Mouse (Mus musculus) cerebellum, adult 9-11 months (tissue): ENCODE results near the gene Luzp1.

Experiments used
- DNase-seq: peaks from one replicate; pipeline ENCODE4 v3.0.0; 2022

Luzp1 gene

GRCm38 (mm10) chr4:136462839-136463178, 6.8 kb upstream of the Luzp1 start:
- peak; percentile 60 for DNase-seq

- no peak for DNase-seq
These were observed 6.1 kb upstream of the Luzp1 start for GRCm38 (mm10) chr4:136463436-136463835.

GRCm38 (mm10) chr4:136466226-136466625, 3.3 kb upstream of the Luzp1 start:
- peak; percentile 89 for DNase-seq

GRCm38 (mm10) chr4:136468553-136469327, 821 bp upstream of the Luzp1 start:
- DNase-seq = peak; percentile 82

- DNase-seq = no peak
These were observed 383 bp downstream of the Luzp1 start for GRCm38 (mm10) chr4:136469941-136470346.

GRCm38 (mm10) chr4:136470347-136471071, 948 bp downstream of the Luzp1 start:
- peak; percentile 62 for DNase-seq

- no peak for DNase-seq
These were observed 7.1 kb downstream of the Luzp1 start for GRCm38 (mm10) chr4:136476692-136477091.

GRCm38 (mm10) chr4:136486549-136486948, 17.0 kb downstream of the Luzp1 start:
- no peak for DNase-seq

- DNase-seq = no peak
These were observed 26.4 kb downstream of the Luzp1 start for GRCm38 (mm10) chr4:136495993-136496392.

- DNase-seq = no peak
These were observed 36.1 kb downstream of the Luzp1 start for GRCm38 (mm10) chr4:136505426-136506215.

GRCm38 (mm10) chr4:136509857-136510256, 40.3 kb downstream of the Luzp1 start:
- DNase-seq = no peak

- no peak for DNase-seq
These were observed 42.1 kb downstream of the Luzp1 start for GRCm38 (mm10) chr4:136511708-136512107.

- DNase-seq = no peak
These were observed 43.3 kb downstream of the Luzp1 start for GRCm38 (mm10) chr4:136512905-136513304.

- no peak for DNase-seq
These were observed 48.6 kb downstream of the Luzp1 start for GRCm38 (mm10) chr4:136518141-136518540.

- no peak for DNase-seq
These were observed 49.0 kb downstream of the Luzp1 start for GRCm38 (mm10) chr4:136518576-136518975.

- DNase-seq = no peak
These were observed 50.3 kb downstream of the Luzp1 start for GRCm38 (mm10) chr4:136519866-136520265.

- no peak for DNase-seq
These were observed 52.3 kb downstream of the Luzp1 start for GRCm38 (mm10) chr4:136521898-136522297.

GRCm38 (mm10) chr4:136524309-136524708, 54.7 kb downstream of the Luzp1 start:
- no peak for DNase-seq

- peak; percentile 49 for DNase-seq
These were observed 56.9 kb downstream of the Luzp1 start for GRCm38 (mm10) chr4:136526412-136526811.

- DNase-seq = peak; percentile 56
These were observed 75.6 kb downstream of the Luzp1 start for GRCm38 (mm10) chr4:136545151-136545550.

GRCm38 (mm10) chr4:136546279-136547045, 76.9 kb downstream of the Luzp1 start:
- DNase-seq = no peak

- no peak for DNase-seq
These were observed 78.2 kb downstream of the Luzp1 start for GRCm38 (mm10) chr4:136547721-136548120.

GRCm38 (mm10) chr4:136548381-136548801, 78.8 kb downstream of the Luzp1 start:
- DNase-seq = peak; percentile 54
